Mouse (Mus musculus): ENCODE data around the gene Cox6b1. TPM values are rescaled to one million over a fixed set of nuclear protein-coding genes. Genes with fewer than 3 reads are reported as not detected.

The Cox6b1 gene
- polyA plus RNA-seq, 1 experiment from 2014 or later: 566 TPM

DNA sequence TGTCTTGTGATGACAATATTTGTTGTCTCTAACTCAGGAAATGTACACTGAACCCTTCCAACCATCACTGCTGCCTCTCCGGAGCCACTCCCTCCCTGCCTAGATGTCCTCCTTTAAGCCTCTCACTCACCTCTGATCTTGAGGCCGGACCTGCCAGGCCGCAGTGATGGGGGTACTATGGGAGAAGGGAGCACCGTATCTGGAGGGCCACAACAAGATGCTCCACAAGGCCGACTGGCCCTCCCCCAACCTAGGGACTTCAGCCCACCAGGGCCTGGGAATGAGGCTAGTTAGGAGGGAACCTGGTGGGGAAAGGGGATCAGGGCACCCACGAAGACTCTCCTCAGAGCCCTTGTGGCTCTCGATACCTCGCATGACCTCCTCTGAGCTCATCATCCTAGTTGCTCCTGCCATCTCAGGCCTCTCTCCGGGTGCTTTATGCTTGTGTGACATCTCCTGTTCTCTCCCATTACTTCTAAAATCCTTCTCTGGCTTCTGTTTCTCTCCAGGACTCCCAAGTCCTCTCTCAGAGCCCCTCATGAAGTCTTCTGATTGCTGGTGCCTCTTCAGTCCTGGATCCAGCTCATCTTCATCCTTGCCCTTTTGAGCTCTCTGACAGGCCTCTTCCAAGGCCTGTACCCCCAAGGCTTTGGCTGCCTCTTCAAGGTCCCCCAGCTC lies 34.9 kb downstream of the Cox6b1 start:
- Histone ChIP-seq H3K27ac (ENCODE audit: low read length) (no peak overlapping the region), H3K4me1 (ENCODE audit: control insufficient read depth, low read depth, low read length) (peaks cover 24% of the 10 kb centered on the region), H3K36me3 (ENCODE audit: control insufficient read depth, insufficient read depth) (peaks cover 6% of the 10 kb centered on the region), H3K9me3 (replicated peaks; ENCODE audit: control insufficient read depth, low read length) (no peaks in the 10 kb centered on the region), H3K4me3 (ENCODE audit: low read depth, low read length) (no peak overlapping the region), H3K4me2 (ENCODE audit: low read depth, low read length) (no peak overlapping the region), H3K27me3 (ENCODE audit: control insufficient read depth, insufficient read depth, low read depth, low read length) (no peaks in the 10 kb centered on the region), H3K9ac (ENCODE audit: low read depth, low read length) (no peak overlapping the region)
- WGBS (ENCODE audit: insufficient replicate concordance): 70% methylated on average over 9 of the region's 9 CpGs
- no peak for ATAC-seq (ENCODE audit: low read depth)

- Histone ChIP-seq H3K27ac (ENCODE audit: low read length) (peak overlapping the region; percentile 87), H3K4me2 (ENCODE audit: low read depth, low read length) (peak overlapping the region; percentile 93), H3K4me1 (ENCODE audit: control insufficient read depth, low read depth, low read length) (peaks cover 24% of the 10 kb centered on the region), H3K4me3 (ENCODE audit: low read depth, low read length) (peak overlapping the region; percentile 95), H3K9ac (ENCODE audit: low read depth, low read length) (peak overlapping the region; percentile 99), H3K27me3 (ENCODE audit: control insufficient read depth, insufficient read depth, low read depth, low read length) (no peaks in the 10 kb centered on the region), H3K9me3 (replicated peaks; ENCODE audit: control insufficient read depth, low read length) (no peaks in the 10 kb centered on the region), H3K36me3 (ENCODE audit: control insufficient read depth, insufficient read depth) (peaks cover 20% of the 10 kb centered on the region)
- 29% methylated on average over 40 of the region's 40 CpGs for WGBS (ENCODE audit: insufficient replicate concordance)
- ATAC-seq (ENCODE audit: low read depth): peak; percentile 33
Observed at GRCm38 (mm10) chr7:30589435-30590301, 36.3 kb downstream of the Cox6b1 start.

- H3K4me2 ChIP-seq (ENCODE audit: low read depth, low read length): peak within 1 kb of the TSS; percentile 93
- ATAC-seq (ENCODE audit: low read depth): peak; percentile 95
- WGBS (ENCODE audit: insufficient replicate concordance): under 1% methylated on average over 53 of the region's 68 CpGs
- H3K27ac ChIP-seq (ENCODE audit: low read length): peak within 1 kb of the TSS; percentile 87
- H3K4me3 ChIP-seq (ENCODE audit: low read depth, low read length): peak within 1 kb of the TSS; percentile 95
- H3K4me1 ChIP-seq (ENCODE audit: control insufficient read depth, low read depth, low read length): peaks cover 22% of the 10 kb centered on the region
- H3K27me3 ChIP-seq (ENCODE audit: control insufficient read depth, insufficient read depth, low read depth, low read length): no peaks in the 10 kb centered on the region
- peaks cover 28% of the 10 kb centered on the region for H3K36me3 ChIP-seq (ENCODE audit: control insufficient read depth, insufficient read depth)
- H3K9me3 ChIP-seq (replicated peaks; ENCODE audit: control insufficient read depth, low read length): no peaks in the 10 kb centered on the region
- H3K9ac ChIP-seq (ENCODE audit: low read depth, low read length): peak within 1 kb of the TSS; percentile 99
Observed at GRCm38 (mm10) chr7:30588676-30589434, 37.1 kb downstream of the Cox6b1 start, which contains the start of gene Kmt2b. TSS of gene Kmt2b (minus strand) at chr7:30588726.

GRCm38 (mm10) chr7:30587842-30588667 lies 37.9 kb downstream of the Cox6b1 start:
- peak overlapping the region; percentile 87 for H3K27ac ChIP-seq (ENCODE audit: low read length)
- no peaks in the 10 kb centered on the region for H3K27me3 ChIP-seq (ENCODE audit: control insufficient read depth, insufficient read depth, low read depth, low read length)
- ATAC-seq (ENCODE audit: low read depth): peak; percentile 11
- H3K4me3 ChIP-seq (ENCODE audit: low read depth, low read length): peak overlapping the region; percentile 95
- H3K9me3 ChIP-seq (replicated peaks; ENCODE audit: control insufficient read depth, low read length): no peaks in the 10 kb centered on the region
- peaks cover 33% of the 10 kb centered on the region for H3K36me3 ChIP-seq (ENCODE audit: control insufficient read depth, insufficient read depth)
- WGBS (ENCODE audit: insufficient replicate concordance): under 1% methylated on average over 54 of the region's 67 CpGs
- H3K9ac ChIP-seq (ENCODE audit: low read depth, low read length): peak overlapping the region; percentile 99
- H3K4me2 ChIP-seq (ENCODE audit: low read depth, low read length): peak overlapping the region; percentile 93
- peaks cover 22% of the 10 kb centered on the region for H3K4me1 ChIP-seq (ENCODE audit: control insufficient read depth, low read depth, low read length)

DNA sequence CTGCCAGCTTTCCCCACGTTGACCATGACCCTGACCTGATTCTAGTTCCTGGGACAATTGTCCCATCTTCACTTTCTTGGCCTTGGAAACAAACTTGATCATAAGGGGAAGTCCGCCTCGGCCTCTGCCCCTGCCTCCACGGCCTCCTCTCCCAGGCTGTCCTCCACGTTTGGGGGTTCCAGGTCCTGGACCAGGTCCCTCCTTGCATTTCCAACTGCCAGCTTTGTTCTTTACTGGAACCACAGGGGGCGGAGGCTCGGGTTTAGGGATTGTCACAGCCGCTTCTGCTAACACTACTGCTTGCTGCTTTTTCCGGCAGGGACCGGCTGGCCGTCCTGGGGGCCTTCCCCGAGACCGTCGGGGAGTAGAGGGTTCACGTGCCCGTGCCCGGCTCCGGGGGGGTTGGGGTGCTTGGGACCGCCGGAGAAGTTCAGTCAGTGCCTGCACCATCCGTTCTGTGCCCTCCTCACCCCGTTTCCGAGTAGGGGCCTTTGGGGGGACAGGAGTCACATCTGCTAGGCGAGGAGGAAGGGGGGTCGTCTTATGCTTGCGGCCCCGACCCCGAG lies 39.4 kb downstream of the Cox6b1 start:
- H3K36me3 ChIP-seq (ENCODE audit: control insufficient read depth, insufficient read depth): peaks cover 41% of the 10 kb centered on the region
- peaks cover 22% of the 10 kb centered on the region for H3K4me1 ChIP-seq (ENCODE audit: control insufficient read depth, low read depth, low read length)
- H3K9me3 ChIP-seq (replicated peaks; ENCODE audit: control insufficient read depth, low read length): no peaks in the 10 kb centered on the region
- no peak for ATAC-seq (ENCODE audit: low read depth)
- no peak overlapping the region for H3K4me3 ChIP-seq (ENCODE audit: low read depth, low read length)
- WGBS (ENCODE audit: insufficient replicate concordance): 88% methylated on average over 28 of the region's 28 CpGs
- H3K4me2 ChIP-seq (ENCODE audit: low read depth, low read length): peak overlapping the region; percentile 93; the same call in 1 of the 2 replicates
- H3K27ac ChIP-seq (ENCODE audit: low read length): no peak overlapping the region
- H3K9ac ChIP-seq (ENCODE audit: low read depth, low read length): no peak overlapping the region; the same call in 1 of the 2 replicates
- no peaks in the 10 kb centered on the region for H3K27me3 ChIP-seq (ENCODE audit: control insufficient read depth, insufficient read depth, low read depth, low read length)

DNA sequence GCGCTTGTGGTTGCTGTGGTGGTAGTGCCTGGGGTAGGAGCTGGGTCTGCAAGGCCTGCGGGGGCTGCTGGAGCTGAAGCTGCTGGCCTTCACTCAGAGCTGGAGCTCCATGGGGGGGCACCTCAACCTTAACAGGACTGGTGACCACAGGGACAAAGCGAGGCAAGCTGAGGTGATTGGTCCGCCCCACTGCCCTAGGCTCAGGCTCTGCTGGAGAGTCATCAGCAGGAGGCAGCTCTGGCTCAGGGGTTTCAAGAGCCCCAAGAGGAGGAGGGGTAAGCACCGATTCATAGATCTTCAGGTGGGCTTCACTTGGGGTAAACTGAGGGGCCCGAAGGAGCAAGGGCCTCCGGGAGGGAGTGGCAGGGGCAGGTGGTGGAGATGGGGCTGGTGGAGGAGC lies 40.8 kb downstream of the Cox6b1 start:
- no peak overlapping the region for H3K9ac ChIP-seq (ENCODE audit: low read depth, low read length)
- no peak overlapping the region for H3K4me2 ChIP-seq (ENCODE audit: low read depth, low read length)
- H3K9me3 ChIP-seq (replicated peaks; ENCODE audit: control insufficient read depth, low read length): no peaks in the 10 kb centered on the region
- H3K27ac ChIP-seq (ENCODE audit: low read length): no peak overlapping the region
- H3K36me3 ChIP-seq (ENCODE audit: control insufficient read depth, insufficient read depth): peaks cover 49% of the 10 kb centered on the region
- no peak for ATAC-seq (ENCODE audit: low read depth)
- peaks cover 22% of the 10 kb centered on the region for H3K4me1 ChIP-seq (ENCODE audit: control insufficient read depth, low read depth, low read length)
- no peak overlapping the region for H3K4me3 ChIP-seq (ENCODE audit: low read depth, low read length)
- no peaks in the 10 kb centered on the region for H3K27me3 ChIP-seq (ENCODE audit: control insufficient read depth, insufficient read depth, low read depth, low read length)
- WGBS (ENCODE audit: insufficient replicate concordance): 88% methylated on average over 7 of the region's 7 CpGs

DNA sequence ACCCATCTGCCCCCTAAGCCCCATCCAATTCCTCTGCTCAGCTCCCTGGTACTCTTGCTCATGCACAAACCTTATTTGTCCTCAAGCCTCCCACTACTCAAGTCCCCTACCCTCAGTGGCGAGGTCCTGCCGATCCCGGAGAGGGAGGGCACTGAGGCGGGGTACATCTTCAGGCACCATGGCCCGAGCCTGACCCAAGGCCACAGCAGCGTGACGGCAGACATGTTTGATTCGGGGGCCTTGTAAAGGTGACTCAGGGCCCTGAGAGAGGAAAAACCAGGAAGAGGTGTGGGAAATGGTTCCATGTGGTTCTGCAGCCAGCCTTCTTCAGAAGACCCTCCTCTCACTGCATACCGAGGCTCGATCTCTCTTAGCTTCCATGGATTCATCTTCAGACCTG lies 41.6 kb downstream of the Cox6b1 start:
- 86% methylated on average over 10 of the region's 10 CpGs for WGBS (ENCODE audit: insufficient replicate concordance)
- ATAC-seq (ENCODE audit: low read depth): no peak
- Histone ChIP-seq H3K27me3 (ENCODE audit: control insufficient read depth, insufficient read depth, low read depth, low read length) (no peaks in the 10 kb centered on the region), H3K9me3 (replicated peaks; ENCODE audit: control insufficient read depth, low read length) (no peaks in the 10 kb centered on the region), H3K4me2 (ENCODE audit: low read depth, low read length) (no peak overlapping the region), H3K36me3 (ENCODE audit: control insufficient read depth, insufficient read depth) (peaks cover 58% of the 10 kb centered on the region), H3K4me1 (ENCODE audit: control insufficient read depth, low read depth, low read length) (peaks cover 14% of the 10 kb centered on the region), H3K9ac (ENCODE audit: low read depth, low read length) (no peak overlapping the region), H3K4me3 (ENCODE audit: low read depth, low read length) (no peak overlapping the region), H3K27ac (ENCODE audit: low read length) (no peak overlapping the region)

GRCm38 (mm10) chr7:30581547-30581946 lies 44.4 kb downstream of the Cox6b1 start:
- Histone ChIP-seq H3K27ac (ENCODE audit: low read length) (no peak overlapping the region), H3K4me2 (ENCODE audit: low read depth, low read length) (no peak overlapping the region), H3K4me3 (ENCODE audit: low read depth, low read length) (no peak overlapping the region), H3K36me3 (ENCODE audit: control insufficient read depth, insufficient read depth) (peaks cover 79% of the 10 kb centered on the region), H3K9ac (ENCODE audit: low read depth, low read length) (no peak overlapping the region), H3K4me1 (ENCODE audit: control insufficient read depth, low read depth, low read length) (peaks cover under 1% of the 10 kb centered on the region), H3K9me3 (replicated peaks; ENCODE audit: control insufficient read depth, low read length) (no peaks in the 10 kb centered on the region), H3K27me3 (ENCODE audit: control insufficient read depth, insufficient read depth, low read depth, low read length) (no peaks in the 10 kb centered on the region)
- no peak for ATAC-seq (ENCODE audit: low read depth)
- 86% methylated on average over 16 of the region's 16 CpGs for WGBS (ENCODE audit: insufficient replicate concordance)

All from liver, embryonic 16.5 days (tissue).